Mouse (Mus musculus) bone marrow, adult 2 months (tissue): ENCODE measurements at regions not wholly inside any gene's neighbourhood (a gene's known extent, or its start where the extent isn't known, plus 50 kb on each side); places are given as distances from the start of the nearest gene placed in this dataset.

Experiments used
- CTCF ChIP-seq: fragments of 200-500 bp; IDR thresholded peaks from 2 replicates; pipeline ENCODE4 v1.5.1; 2011; ENCODE audit warnings: low read length, control low read depth; ENCODE audit not compliant: control insufficient read depth, insufficient read depth
- POLR2A ChIP-seq: fragments of 200-500 bp; IDR thresholded peaks from 2 replicates; pipeline ENCODE4 v1.6.1; 2011; ENCODE audit warnings: low read depth, mild to moderate bottlenecking, control low read depth, low read length, borderline replicate concordance; ENCODE audit not compliant: control insufficient read depth

GRCm38 (mm10) chr14:120835758-120836157 is 75.3 kb upstream of the Ipo5 start:
- TF ChIP-seq POLR2A (no peak), CTCF (no peak)
